Mouse (Mus musculus): ENCODE measurements around the gene Ccdc151.
A peak's percentile ranks its signal among the peaks of the same experiment; 100 is the strongest.

Gene Ccdc151

DNA sequence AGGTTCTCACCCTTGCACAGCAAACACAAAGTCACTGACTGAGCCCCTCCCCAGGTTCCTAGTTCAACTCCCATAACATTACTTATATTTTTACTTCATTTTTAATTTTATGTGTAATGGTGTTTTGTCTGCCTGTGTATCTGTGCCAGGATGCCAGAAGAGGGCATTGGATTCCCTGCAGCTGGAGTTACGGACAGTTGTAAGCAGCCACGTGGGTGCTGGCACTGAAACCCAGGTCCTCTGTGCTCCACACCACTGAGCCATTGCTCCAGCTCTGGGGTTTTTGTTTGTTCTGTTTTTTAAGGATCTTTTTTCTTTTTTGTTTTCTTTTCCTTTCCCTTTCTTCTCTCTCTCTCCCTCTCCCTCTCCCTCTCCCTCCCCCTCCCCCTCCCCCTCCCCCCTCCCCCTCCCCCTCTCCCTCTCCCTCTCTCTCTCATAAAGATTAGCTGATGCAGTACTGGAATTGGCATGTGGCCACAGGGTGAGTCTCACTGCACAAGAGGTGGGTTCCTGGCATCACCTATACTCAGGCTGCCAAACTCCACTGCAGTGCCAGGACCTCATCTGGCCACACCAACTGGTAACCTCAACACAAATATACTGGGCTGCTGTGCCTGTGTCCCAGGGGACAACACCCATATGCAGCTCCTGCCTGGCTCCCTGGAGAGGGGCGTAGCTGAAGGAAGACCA, 6.1 kb downstream of the Ccdc151 start:
- no peak for DNase-seq

DNA sequence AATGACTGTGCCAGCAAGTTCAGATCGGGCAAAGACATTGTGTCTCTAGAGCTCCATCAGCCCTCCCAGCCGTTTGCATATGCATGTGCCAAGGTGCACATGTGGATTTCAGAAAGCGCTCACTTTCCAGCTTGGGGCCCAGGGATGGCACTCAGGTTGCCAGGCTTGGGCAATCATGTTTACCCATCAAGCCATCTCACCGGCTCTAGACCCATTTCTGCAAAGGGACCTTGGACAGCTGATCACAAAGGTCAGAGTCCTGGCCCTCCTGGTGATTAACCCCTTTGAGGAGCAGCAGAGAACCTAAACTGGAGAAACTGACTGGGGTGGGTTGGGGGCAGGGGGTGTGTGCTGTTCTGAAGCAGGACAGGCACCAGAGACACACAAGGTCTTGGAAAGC, 10.2 kb downstream of the Ccdc151 start:
- DNase-seq, result no peak

DNA sequence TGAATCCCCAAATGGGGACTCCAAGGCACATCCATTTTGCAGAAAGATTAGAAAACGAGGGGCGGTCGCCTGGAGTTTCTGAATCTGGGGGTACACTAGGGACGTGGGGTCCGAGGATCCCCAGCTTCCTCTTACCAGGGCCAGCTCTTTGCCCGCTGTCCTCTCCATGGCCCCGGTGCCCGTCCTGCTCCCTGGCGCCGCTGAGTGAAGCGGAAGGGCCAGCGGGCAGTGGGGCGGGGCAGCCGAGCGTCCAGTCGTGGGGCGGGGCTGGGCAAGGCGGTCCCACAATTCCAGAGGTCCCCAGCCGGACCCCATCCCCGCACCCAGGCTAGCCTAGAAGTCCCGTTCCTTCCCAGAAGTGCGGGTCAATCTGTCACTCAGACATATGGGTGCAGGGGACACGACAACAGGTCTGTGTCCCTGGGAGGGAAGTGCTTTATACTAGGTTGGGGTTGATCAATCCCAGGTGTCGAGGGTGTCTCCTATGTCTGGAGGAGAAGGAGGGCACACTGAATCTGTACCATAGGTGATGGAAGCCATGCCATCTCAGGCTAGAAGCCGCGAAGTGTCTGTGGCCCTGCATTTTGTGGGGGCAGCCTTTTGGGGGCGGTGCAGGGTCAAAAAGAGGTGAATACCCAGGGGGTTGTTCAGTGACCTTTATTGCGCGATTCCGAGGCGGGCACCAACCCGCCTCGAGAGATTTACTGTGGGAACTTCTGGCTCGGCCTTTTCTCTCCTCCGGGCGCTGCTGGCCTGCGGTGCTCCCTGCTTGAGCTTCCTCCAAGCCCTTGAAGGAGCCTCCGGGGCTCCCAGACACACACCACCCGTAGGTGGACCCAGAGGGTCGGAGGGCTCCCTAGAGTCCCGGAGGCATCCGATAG, 13.0 kb downstream of the Ccdc151 start, which contains the start of gene Rgl3:
Gene Rgl3 (minus strand): TSS at position 217 of the 881 bp plus-strand sequence.
- DNase-seq, result peak; percentile 77 to 81

DNA sequence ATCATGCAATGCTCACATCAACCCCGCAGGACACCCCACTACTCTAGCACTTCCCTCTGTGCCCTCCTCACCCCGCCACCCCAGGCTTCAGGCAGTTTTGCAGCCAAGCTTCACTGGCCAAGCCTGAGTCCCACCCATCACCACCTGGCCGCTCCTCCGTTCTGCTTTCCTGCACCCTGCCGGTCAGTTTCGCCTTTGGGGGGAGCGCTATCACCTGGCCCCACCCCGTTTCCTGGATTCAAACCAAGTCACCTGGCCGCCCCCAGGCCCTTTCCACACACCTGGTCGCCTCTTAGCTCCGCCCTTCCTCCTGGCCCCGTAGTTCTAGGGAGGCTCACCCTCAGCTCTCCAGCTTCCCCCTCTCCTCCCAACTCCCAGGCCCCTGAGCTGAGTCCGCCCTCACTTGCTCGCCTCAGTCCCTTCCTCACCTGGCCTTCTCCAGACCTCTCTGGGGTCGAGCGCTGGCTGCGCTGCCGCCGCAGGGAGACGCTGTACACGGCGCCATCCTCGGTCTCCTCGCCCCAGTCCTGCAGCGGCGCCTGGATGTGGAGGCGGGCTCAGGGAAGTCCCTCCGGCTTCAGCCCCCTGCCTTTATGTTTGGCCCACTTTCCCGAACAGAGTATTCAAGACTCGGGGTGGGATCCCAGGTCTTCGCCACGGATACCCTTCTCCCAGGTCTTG, 13.9 kb downstream of the Ccdc151 start:
- peak; percentile 37 to 67 for DNase-seq

DNA sequence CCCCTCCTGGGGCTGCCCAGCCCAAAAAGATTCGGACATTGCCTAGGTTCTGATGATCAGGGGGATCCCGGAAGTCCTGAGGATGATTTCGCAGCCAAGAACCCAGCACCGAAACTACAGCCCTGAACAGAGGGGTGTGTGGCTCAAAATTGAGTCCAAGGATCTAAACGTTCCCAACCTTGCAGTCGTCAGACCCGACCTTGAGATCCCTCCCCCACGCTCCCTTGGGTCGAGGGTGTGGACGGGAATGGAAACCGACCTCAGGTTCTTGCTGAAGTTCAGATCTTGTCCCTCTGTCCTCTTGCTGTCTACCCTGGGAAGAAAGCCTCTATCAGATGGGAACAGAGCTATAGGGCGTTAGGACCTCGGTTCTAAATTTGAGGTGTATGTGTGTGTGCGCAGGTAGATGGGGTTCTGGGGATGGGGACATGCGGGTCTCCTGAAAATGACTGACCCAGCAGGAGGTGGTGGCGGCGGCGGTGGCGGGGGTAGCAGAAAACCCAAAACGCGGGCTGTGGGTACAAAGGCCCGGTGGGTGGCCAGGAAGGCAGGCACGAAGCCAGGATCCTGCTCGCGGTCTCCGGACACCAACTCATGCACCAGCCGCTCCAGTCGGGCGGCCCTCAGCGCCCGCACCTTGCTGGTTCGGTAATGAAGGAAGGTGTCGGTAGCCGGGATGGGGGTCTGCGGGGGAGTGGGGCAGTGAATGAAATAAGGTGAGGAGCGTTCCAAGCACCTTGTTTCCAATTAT, 14.7 kb downstream of the Ccdc151 start:
- DNase-seq, result no peak

DNA sequence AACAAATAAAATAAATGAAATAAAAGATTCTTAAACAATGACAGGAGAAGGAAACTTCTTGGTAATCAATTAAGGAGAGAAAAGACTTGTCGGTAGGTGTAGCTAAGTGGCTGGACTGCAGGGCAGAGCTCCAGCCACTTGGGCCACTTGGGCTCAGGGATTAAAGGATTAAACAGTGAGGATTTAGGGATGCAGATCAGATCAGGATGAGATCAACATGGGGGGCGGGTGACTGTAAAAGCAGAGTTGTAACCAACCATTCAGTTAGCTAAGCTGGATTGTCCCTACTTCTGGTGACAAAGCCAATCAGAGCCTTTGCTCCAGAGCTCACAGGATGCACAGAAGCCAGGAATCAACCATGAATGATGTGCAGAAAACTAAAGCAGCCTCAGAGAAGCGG, 18.5 kb downstream of the Ccdc151 start:
- no peak for DNase-seq

DNA sequence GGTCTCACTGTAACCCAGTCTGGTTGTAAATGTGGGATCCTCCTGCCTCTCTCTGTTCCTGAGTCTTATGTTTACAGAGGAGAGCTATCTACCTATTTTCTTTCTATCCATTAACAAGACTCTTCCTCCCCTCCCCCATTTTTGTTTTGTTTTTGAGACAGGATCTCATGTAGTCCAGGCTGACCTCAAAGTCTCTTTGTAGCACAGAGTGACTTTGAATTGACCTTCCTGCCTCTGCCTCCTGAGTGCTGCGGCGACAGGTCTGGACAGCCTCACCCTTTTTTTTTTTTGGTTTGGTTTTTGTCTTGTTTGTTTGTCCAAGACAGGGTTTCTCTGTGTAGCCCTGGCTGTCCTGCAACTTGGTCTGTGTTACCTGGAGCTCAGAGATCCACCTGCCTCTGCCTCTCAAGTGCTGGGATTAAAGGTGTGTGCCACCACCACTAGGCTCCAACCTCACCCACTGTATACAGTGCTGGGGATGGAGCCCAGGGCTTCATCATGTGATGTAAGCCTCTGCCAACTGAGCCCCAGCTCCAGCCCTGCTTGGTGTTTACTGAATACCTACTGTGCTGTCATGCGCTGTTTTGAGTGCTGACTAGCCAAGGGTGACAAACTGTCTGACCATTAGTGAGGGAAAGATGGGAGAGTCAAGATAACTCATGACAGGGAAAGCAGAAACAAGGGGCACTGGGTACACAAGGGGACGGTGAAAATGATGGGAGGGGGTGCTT, 23.9 kb downstream of the Ccdc151 start:
- no peak for DNase-seq

DNA sequence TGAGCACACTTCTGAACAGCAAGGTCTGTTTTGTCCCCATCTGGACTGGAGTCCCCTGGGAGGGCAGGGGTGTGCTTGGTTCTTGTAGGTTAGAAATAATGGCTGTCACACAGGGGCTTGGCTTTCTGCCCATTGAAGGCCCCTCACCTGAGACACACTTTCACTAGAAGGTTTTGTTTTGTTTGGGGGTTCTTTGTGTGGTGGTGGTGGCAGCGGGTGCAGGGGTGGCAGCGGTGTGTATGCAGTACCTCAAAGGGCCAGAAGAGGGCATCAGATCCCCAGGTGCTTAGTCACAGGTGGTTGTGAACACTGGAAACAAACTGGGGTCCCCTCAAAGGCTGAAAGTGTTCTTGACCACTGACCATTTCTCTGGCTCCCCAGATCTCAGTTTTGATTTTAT, 24.5 kb downstream of the Ccdc151 start:
- no peak for DNase-seq

DNA sequence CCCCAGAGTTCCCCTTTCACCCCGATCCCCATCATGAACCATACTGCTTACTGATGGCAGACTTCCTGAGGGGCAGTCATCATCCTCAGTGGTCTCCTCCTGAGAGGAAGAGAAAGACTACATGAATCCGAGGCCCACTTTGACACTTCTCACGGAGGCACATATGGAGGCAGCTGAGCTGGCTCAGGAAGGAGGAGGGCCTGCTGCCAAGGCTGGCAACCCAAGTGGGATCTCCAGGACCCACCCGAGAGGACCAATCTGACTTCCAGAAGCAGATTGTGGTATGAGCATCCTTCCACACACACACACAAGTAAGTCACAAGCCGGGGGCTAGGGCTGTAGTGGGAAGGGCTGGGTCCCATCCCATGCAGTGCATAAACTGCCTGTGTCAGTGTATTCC, 25.1 kb downstream of the Ccdc151 start:
- no peak for DNase-seq

DNA sequence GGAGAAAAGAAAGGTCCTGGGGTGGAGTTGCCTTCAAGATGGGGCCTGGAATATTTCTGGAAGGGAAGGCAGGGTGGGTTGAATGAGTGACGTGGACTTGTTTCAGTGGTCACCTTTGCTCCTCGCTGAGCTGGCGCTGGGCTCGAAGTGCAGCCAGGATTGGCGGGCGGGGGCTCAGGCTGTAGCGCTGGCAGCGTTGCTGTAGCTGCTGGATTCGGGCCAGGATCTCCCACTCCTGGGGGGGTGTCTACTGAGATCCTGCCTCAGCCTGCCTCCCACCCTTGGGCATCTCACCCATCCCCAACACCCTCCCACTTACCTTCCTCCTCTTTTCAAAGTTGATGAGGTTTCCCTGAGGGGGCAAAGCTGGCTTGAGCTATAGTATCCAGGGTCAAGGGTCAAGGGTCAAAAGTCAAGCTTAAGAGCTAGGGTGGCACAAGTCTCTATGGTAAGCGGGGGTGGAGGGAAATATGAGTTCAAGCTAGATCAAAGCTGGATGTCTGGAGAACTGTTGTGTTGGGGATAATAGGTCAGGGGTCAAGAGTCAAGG, 25.7 kb downstream of the Ccdc151 start:
- no peak for DNase-seq

DNA sequence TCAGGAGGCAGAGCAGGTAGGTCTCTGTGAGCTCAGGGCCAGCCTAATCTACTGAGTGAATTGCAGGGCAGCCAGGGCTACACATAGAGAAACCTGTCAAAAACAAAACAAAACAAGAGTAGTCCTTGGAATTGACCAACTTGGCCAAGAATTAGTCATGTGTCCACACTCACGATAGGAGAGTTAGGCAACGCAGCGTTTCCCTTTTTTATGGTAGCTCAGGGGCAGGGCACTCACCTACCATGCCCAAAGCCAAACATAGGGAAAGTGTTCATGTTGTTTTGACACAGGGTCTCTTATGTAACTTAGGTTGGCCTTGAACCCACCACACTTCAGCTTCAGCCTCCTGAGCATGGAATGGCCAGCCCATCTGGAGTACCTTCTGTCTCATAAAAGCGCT, 33.1 kb downstream of the Ccdc151 start:
- no peak for DNase-seq

DNA sequence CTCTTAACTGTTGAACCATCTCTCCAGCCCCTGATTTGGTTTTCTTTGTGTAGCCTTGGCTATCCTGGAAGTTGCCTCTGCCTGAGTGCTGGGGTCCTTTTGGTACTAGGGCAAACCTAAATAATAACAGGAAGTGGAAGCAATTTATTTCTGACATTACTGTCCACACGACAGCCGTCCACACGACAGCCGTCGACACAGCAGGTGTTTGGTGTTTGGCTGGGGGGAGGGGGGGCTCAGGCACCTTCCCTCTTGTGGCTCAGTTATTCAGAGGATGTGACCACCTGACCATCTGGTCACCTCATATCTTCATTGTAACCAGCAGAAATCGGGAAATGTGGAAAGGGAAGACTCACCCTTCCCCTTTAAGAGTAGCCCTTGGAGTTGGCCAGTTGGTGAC, 33.6 kb downstream of the Ccdc151 start:
- DNase-seq, result no peak

DNA sequence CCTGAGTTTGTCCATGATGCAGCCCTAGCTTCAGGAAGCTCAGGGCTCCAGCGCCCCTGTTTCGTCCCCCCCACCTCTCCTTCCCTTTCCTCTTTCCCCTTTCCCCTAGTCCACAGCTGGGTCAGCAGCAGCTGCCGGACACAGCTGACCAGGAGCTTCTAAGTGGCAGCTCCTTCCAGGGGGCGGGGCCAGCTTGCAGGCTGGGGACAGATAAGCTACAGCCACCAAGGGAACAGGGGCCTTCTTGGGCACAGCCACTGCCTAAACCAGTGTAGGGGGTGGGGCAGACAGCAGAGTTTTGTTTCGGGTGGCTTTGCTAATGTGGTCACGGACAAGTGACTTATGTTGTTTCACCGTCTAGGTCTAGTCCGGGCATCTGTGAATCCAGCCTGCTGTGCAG, 39.0 kb downstream of the Ccdc151 start, which contains the start of gene Epor:
Gene Epor (minus strand): TSS at position 90 of the 400 bp plus-strand sequence.
- peak; percentile 46 to 48 for DNase-seq

DNA sequence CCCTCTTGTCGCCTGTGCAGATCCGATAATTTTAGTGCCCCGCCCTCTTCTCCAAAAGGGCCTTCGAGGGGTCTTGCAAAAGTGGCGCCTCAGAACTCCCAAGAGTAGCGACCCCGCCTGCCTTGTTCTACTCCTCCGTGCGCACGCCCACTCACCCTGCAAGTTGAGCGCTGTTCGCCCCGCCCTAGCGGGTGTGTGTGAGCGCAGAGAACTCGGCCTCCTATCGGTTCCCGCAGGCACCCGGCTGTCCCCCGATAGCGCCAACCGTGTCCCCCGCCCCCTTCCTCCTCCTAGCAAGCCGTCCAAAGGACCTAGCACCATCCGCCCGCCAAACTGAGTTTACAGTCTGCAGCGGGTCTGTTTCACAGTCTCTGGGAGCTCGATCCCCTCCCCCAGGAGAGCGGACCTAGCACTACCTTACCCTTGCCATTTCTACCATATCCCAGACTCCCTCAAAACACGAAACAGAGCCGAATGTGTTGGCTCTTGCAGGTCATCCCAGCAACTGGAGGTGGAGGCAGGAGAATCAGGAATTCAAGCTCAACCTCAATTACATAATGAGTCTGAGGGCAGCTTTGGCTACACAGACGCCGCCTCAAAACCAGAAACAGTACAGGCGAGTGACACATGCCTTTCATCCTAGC, 39.9 kb downstream of the Ccdc151 start:
- DNase-seq, result peak; percentile 66 to 72

DNA sequence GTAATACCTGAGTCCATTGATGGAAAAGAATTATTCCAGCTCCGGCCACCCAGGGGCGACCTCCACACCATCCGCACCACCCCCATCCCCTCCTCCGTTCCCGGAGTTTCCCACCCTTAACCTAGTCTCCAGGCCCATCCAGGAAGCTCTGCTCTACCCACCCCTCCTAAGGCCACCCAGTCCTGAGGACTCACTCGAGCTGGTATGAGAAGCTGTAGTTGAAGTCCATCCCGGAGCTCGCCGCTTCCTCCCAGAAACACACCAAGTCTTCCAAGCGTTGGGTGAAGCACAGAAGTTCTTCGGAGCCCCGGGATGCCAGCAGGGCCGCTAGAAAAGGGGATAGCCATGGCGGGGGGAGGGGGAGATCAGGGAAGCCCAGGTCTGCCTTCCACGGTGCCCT, 40.4 kb downstream of the Ccdc151 start:
- DNase-seq, result no peak

DNA sequence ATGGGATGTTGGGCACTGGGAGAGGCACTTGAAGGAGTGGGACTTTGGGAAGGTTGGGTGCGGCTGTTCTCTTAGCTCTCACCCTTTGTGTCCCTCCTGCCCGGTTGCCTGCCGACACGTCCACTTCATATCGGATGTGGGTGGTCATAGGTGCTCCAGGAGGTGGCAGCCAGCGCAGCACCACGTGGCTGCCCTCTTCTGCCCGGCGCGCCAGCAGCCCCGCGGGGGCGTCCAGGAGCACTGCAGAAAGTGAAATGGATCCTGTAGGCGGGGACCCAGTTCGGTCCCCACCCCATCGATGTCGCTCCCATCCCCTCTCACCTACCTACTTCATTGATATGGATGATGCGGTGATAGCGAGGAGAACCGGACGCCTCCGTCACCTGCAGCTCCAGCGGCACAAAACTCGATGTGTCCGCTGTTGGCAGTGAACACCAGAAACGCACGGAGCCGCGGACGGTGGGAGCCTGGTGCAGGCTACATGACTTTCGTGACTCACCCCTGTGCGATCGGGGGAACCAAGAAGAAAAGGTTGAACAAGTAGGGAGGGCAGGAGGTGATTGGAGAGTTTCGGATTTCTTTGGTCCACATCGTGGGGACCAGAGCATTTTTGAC, 41.0 kb downstream of the Ccdc151 start:
- peak; percentile 25 to 55 for DNase-seq

DNA sequence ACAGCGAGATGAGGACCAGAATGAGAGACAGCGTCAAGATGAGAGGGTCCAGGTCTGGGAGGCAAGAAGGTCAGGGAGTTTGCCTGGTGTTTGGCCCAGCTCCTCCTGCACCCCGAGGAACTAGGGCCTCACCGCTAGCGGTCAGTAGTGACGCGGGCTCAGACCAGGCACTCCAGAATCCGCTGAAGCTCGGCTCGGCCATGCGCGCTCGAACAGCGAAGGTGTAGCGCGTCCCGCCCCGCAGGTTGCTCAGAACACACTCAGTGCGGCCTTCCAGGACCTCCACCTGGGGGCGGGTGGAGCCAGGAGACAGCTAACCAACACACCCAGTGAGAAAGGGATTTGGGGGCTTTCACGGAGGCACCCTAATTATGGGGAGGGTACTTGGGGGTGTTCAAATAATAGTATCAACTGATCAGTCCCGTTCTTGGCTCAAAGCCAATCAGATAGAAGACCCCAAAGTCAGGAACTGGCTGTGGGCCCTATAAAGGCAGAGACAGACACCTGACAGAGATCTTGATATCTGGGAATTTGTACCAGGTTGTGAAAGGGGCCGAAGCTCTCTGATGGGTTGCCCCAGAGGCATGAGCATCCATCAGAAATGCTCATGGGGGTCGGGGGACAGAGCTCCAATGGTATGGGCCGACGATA, 41.8 kb downstream of the Ccdc151 start:
- DNase-seq, result peak; percentile 51

DNA sequence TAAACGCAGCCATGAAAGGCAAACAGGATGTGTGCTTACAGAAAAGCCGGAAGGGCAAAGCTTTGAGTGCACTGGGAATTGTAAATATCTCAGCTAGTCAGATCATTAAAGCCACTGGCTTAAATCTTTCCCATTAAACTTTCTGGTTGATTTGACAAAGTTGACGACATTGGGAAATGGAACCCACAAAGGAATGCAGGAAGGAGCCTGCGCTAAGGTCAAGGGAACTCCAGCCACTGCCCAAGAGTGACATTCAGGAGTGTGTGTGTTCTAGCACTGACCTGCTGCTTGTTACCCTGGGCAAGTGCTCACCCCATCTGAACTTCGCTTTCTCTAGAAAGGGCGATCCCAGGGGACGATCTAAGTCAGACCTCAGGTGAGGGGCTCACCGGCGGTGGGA, 42.3 kb downstream of the Ccdc151 start:
- no peak for DNase-seq

DNA sequence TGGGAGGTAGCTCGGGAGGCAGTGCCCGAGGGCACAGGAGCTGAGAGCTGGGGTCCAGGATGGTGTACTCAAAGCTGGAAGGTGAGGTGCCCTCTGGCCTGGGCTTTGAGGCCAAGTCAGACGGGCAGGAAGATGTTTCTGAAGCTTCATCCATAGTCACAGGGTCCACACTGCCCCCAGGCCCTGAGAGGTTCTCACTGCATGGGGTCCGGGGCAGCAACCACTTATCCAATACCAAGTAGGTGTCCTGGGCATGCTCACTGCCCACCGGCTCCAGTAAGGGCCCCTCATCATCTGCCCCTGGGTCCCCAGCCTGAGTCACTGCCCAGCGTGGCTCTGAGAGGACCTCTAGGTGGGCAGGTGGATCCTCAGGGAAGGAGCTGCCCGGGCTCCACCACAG, 43.2 kb downstream of the Ccdc151 start:
- no peak for DNase-seq

DNA sequence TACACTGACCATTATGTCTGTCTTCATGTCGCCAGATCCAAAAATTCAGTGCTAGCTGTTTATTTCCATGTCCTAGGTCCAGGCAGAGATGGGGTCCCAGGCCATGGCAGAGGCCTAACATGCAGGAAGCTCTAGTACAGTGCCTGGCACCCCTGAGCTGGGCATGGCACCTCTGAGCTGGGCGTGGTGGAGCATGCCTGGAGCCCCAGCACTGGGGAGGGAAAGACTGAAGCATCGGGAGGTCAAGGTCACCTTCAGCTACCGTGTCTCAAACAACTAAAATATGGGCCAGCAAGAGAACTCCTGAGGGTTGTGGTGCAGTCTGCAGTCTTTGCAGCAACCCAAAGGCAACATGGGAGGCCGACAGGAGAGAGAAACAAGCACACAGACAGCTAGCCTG, 44.1 kb downstream of the Ccdc151 start:
- no peak for DNase-seq
